Mouse (Mus musculus) C2C12 (cell line): ENCODE data around the gene Cdc37l1.

ENCODE experiments used
- CTCF ChIP-seq: IDR thresholded peaks from one replicate; pipeline ENCODE4 v1.5.1; 2011; ENCODE audit not compliant: control insufficient read depth, insufficient read depth, insufficient read length
- USF1 ChIP-seq: IDR thresholded peaks from one replicate; pipeline ENCODE4 v1.6.1; 2011; ENCODE audit warnings: low read depth, mild to moderate bottlenecking, control low read depth, moderate library complexity

DNA sequence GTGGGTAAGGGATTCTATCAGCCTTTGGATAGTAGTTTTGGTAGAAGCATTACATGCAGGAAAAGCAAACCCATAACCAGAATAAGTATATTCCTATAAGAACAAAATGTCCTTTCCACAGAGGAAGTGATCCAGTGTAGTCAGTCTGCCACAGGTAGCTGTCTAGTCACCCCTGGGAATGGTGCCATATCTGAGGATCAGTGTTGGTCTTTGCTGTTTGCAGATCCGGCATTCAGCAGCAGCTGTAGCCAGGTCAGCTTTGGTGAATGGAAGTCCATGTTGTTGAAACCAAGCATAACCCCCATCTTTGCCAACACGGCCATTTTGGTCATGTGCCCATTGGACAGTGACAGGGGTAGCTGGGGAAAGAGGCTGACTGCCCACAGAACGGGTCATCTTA lies 41.6 kb downstream of the Cdc37l1 start:
- TF ChIP-seq CTCF (no peak), USF1 (no peak)
